In genomic region chr11:96860564-96860963, GRCm38 (mm10) we compare ENCODE assay signal across 8 mouse cellular contexts. TPM values are rescaled to one million over a fixed set of nuclear protein-coding genes. Genes with fewer than 3 reads are reported as not detected.
DNase-seq lines count a peak whose midpoint lies in the region; ATAC-seq lines count a peak whose summit lies in the region.

No protein-coding gene starts in this region.

- H3K9ac ChIP-seq in hindbrain, embryonic 14.5 days = no peak overlapping the region

- no peak overlapping the region for H3K4me2 ChIP-seq in hindbrain, embryonic 14.5 days (replicated peaks)

- H3K27ac ChIP-seq in hindbrain, embryonic 14.5 days = no peak overlapping the region

- peak; percentile 59 for DNase-seq in T-cell, adult 2 months (ENCODE audit: low spot score)
- peak; percentile 88 for DNase-seq in cerebellum, adult 9-10 months
- peak; percentile 70 for DNase-seq in frontal cortex, postnatal 25 days (ENCODE audit: low spot score in 2 of 2)
- peak; percentile 85 for DNase-seq in hindbrain, embryonic 14.5 days (ENCODE audit: low spot score)
- DNase-seq in left cerebral cortex, adult 8-10 months (ENCODE audit: low spot score in 2 of 2) = peak; percentile 48 to 70
- peak; percentile 85 for DNase-seq in right cerebral cortex, postnatal 14 days
- peak; percentile 85 for DNase-seq in urinary bladder, postnatal 25 days (ENCODE audit: low spot score)

- H3K4me1 ChIP-seq in hindbrain, embryonic 14.5 days (replicated peaks; ENCODE audit: control insufficient read depth, insufficient read depth, low read length) = peaks cover 33% of the 10 kb centered on the region

- ATAC-seq in hindbrain, embryonic 14.5 days (ENCODE audit: low FRiP score) = no peak
- peak; percentile 79 for ATAC-seq in megakaryocyte, adult 5-6 weeks (ENCODE audit: poor library complexity, severe bottlenecking)

- H3K27me3 ChIP-seq in hindbrain, embryonic 14.5 days (ENCODE audit: control insufficient read depth, insufficient read depth, low read length) = no peaks in the 10 kb centered on the region

- no peaks in the 10 kb centered on the region for H3K36me3 ChIP-seq in hindbrain, embryonic 14.5 days (replicated peaks; ENCODE audit: control insufficient read depth, insufficient read depth)

- no peak overlapping the region for H3K4me3 ChIP-seq in hindbrain, embryonic 14.5 days (replicated peaks; ENCODE audit: low read length)

- no peaks in the 10 kb centered on the region for H3K9me3 ChIP-seq in hindbrain, embryonic 14.5 days (ENCODE audit: control insufficient read depth, low read length)

- 7% methylated on average over 8 of the region's 8 CpGs for WGBS in hindbrain, embryonic 14.5 days

RNA-seq across cellular contexts. Expression of gene Copz2, which starts 10.9 kb away (rescaled TPM):
- polyA plus RNA-seq in hindbrain, embryonic 14.5 days (2014; fragmentation: Nextera tagmentation; extraction: Ambion mirVana) = 23.1 and 29.7 TPM in 2 replicates
- total RNA-seq in left cerebral cortex, adult 8-10 months (2022) = 10 to 100 TPM in 1 of 4 experiments, 1 to 10 TPM in 3; 6.4 to 10.7 (median 6.8) TPM
- 2.0 and 4.2 TPM in 2 replicates for total RNA-seq in megakaryocyte, adult 5-6 weeks (2015)
- total RNA-seq in megakaryocyte, adult 5-6 weeks (2017) = 0.28 and 0.92 TPM in 2 replicates

RNA-seq across cellular contexts. Expression of gene Nfe2l1, which starts 30.8 kb away (rescaled TPM):
- polyA plus RNA-seq in hindbrain, embryonic 14.5 days (2014; fragmentation: Nextera tagmentation; extraction: Ambion mirVana) = 49.3 and 54.7 TPM in 2 replicates
- total RNA-seq in left cerebral cortex, adult 8-10 months (2022) = 100 to 1,000 TPM; 301 to 348 (median 321) TPM
- 30.0 and 32.6 TPM in 2 replicates for total RNA-seq in megakaryocyte, adult 5-6 weeks (2015)
- total RNA-seq in megakaryocyte, adult 5-6 weeks (2017) = 30.2 and 31.1 TPM in 2 replicates

RNA-seq across cellular contexts. Expression of gene Cdk5rap3, which starts 55.7 kb away (rescaled TPM):
- 74.0 and 77.8 TPM in 2 replicates for polyA plus RNA-seq in hindbrain, embryonic 14.5 days (2014; fragmentation: Nextera tagmentation; extraction: Ambion mirVana)
- 10 to 100 TPM; 40.6 to 44.6 (median 41.9) TPM for total RNA-seq in left cerebral cortex, adult 8-10 months (2022)
- total RNA-seq in megakaryocyte, adult 5-6 weeks (2015) = 17.5 and 21.1 TPM in 2 replicates
- 23.9 and 37.3 TPM in 2 replicates for total RNA-seq in megakaryocyte, adult 5-6 weeks (2017)

Comparison
In these comparisons a context has a peak if more than half of its experiments do, and no peak if none do; other contexts are left out.
1. RNA of gene Nfe2l1, which starts 30.8 kb away (total RNA-seq): 301 to 348 TPM in left cerebral cortex, adult 8-10 months; 30.0 to 32.6 TPM in megakaryocyte, adult 5-6 weeks; every median in the first group is over 4 times any median in the second.
2. Peak in every context shown above with its lines, with median percentiles within 50 percentile points of each other: DNase-seq.